In genomic region chr17:46880322-46880721, GRCm38 (mm10) we compare ENCODE assay signal across 17 mouse cellular contexts. TPM values are rescaled to one million over a fixed set of nuclear protein-coding genes. Genes with fewer than 3 reads are reported as not detected.
DNase-seq lines count a peak whose midpoint lies in the region; ATAC-seq lines count a peak whose summit lies in the region.
"Had no signal": no experiment of that assay in that cellular context is flagged by ENCODE, and none has a peak within 500 bp of the region (broad histone marks: within the 10 kb centered on the region; RNA-seq: fewer than 3 reads in every experiment).

No protein-coding gene starts in this region.

- H3K4me1 ChIP-seq in embryonic facial prominence, embryonic 12.5 days = peaks cover 13% of the 10 kb centered on the region
- peaks cover 14% of the 10 kb centered on the region for H3K4me1 ChIP-seq in embryonic facial prominence, embryonic 10.5 days
- H3K4me1 ChIP-seq in hindbrain, embryonic 11.5 days (replicated peaks; ENCODE audit: control insufficient read depth, insufficient read depth, low read length) = no peaks in the 10 kb centered on the region
- peaks cover 20% of the 10 kb centered on the region; the same call in 1 of the 2 replicates for H3K4me1 ChIP-seq in hindbrain, embryonic 10.5 days (replicated peaks)
- H3K4me1 ChIP-seq in megakaryocyte, embryonic 14.5 days = peaks cover 72% of the 10 kb centered on the region
- H3K4me1 ChIP-seq in stomach, embryonic 16.5 days (ENCODE audit: control insufficient read depth, insufficient read depth, low read length) = peaks cover 13% of the 10 kb centered on the region

- no peak for DNase-seq in embryonic facial prominence, embryonic 10.5 days (ENCODE audit: low spot score)
- no peak for DNase-seq in hindbrain, embryonic 11.5 days (ENCODE audit: low spot score)
- no peak for DNase-seq in hindbrain, embryonic 10.5 days (ENCODE audit: low spot score)
- no peak for DNase-seq in spleen, postnatal 10 days (ENCODE audit: low spot score in 2 of 2)
- DNase-seq: cerebellum, adult 9-11 months; spleen, adult 18-20 months; thymus, adult 2 months had no signal

- no peak overlapping the region for H3K4me3 ChIP-seq in embryonic facial prominence, embryonic 12.5 days
- no peak overlapping the region for H3K4me3 ChIP-seq in embryonic facial prominence, embryonic 10.5 days
- no peak overlapping the region for H3K4me3 ChIP-seq in hindbrain, embryonic 11.5 days (ENCODE audit: low read depth, low read length)
- no peak overlapping the region for H3K4me3 ChIP-seq in hindbrain, embryonic 10.5 days
- H3K4me3 ChIP-seq in megakaryocyte, embryonic 14.5 days (replicated peaks) = peak overlapping the region; percentile 35
- H3K4me3 ChIP-seq in stomach, embryonic 16.5 days (replicated peaks; ENCODE audit: low read length) = no peak overlapping the region
- H3K4me3 ChIP-seq: forebrain, embryonic 13.5 days; left cerebral cortex, adult 2 months had no signal

- no peak overlapping the region for H3K4me2 ChIP-seq in embryonic facial prominence, embryonic 12.5 days (replicated peaks)
- H3K4me2 ChIP-seq in hindbrain, embryonic 11.5 days (replicated peaks; ENCODE audit: low read depth, low read length) = no peak overlapping the region
- H3K4me2 ChIP-seq in stomach, embryonic 16.5 days (ENCODE audit: low read depth, low read length) = no peak overlapping the region
- H3K4me2 ChIP-seq: forebrain, embryonic 13.5 days; midbrain, embryonic 11.5 days had no signal

- ATAC-seq in embryonic facial prominence, embryonic 12.5 days (ENCODE audit: insufficient number of reproducible peaks, insufficient read depth, low FRiP score, low TSS enrichment) = no peak
- ATAC-seq in hindbrain, embryonic 11.5 days (ENCODE audit: low FRiP score) = 0 out of 2 replicates have a peak, but pooled peaks have one; percentile 6
- no peak for ATAC-seq in megakaryocyte, adult 5-6 weeks (ENCODE audit: poor library complexity, severe bottlenecking)
- no peak for ATAC-seq in stomach, embryonic 16.5 days (ENCODE audit: insufficient read depth, low FRiP score)
- ATAC-seq: forebrain, embryonic 13.5 days had no signal

- no peak overlapping the region for H3K9ac ChIP-seq in embryonic facial prominence, embryonic 12.5 days
- H3K9ac ChIP-seq in hindbrain, embryonic 11.5 days (ENCODE audit: low read depth, low read length) = no peak overlapping the region
- H3K9ac ChIP-seq in stomach, embryonic 16.5 days (ENCODE audit: low read length) = no peak overlapping the region
- H3K9ac ChIP-seq: forebrain, embryonic 13.5 days had no signal

- H3K27me3 ChIP-seq in embryonic facial prominence, embryonic 12.5 days = no peaks in the 10 kb centered on the region
- no peaks in the 10 kb centered on the region for H3K27me3 ChIP-seq in embryonic facial prominence, embryonic 10.5 days (replicated peaks; ENCODE audit: low read depth, poor library complexity, severe bottlenecking)
- H3K27me3 ChIP-seq in hindbrain, embryonic 11.5 days (ENCODE audit: control insufficient read depth, insufficient read depth, low read length) = no peaks in the 10 kb centered on the region
- H3K27me3 ChIP-seq in hindbrain, embryonic 10.5 days (ENCODE audit: insufficient read depth, poor library complexity, severe bottlenecking) = no peaks in the 10 kb centered on the region
- peaks cover 12% of the 10 kb centered on the region for H3K27me3 ChIP-seq in megakaryocyte, embryonic 14.5 days (replicated peaks)
- no peaks in the 10 kb centered on the region for H3K27me3 ChIP-seq in stomach, embryonic 16.5 days (ENCODE audit: control insufficient read depth, insufficient read depth, low read length)
- H3K27me3 ChIP-seq: forebrain, embryonic 13.5 days had no signal

- H3K9me3 ChIP-seq in embryonic facial prominence, embryonic 12.5 days = no peaks in the 10 kb centered on the region
- no peaks in the 10 kb centered on the region for H3K9me3 ChIP-seq in embryonic facial prominence, embryonic 10.5 days
- no peaks in the 10 kb centered on the region for H3K9me3 ChIP-seq in hindbrain, embryonic 11.5 days (ENCODE audit: control insufficient read depth, low read length)
- no peaks in the 10 kb centered on the region for H3K9me3 ChIP-seq in hindbrain, embryonic 10.5 days
- H3K9me3 ChIP-seq in megakaryocyte, embryonic 14.5 days = no peaks in the 10 kb centered on the region
- no peaks in the 10 kb centered on the region for H3K9me3 ChIP-seq in stomach, embryonic 16.5 days (replicated peaks; ENCODE audit: control insufficient read depth, low read length)
- H3K9me3 ChIP-seq: forebrain, embryonic 13.5 days had no signal

- no peaks in the 10 kb centered on the region for H3K36me3 ChIP-seq in embryonic facial prominence, embryonic 12.5 days
- H3K36me3 ChIP-seq in embryonic facial prominence, embryonic 10.5 days (replicated peaks) = no peaks in the 10 kb centered on the region
- no peaks in the 10 kb centered on the region for H3K36me3 ChIP-seq in hindbrain, embryonic 11.5 days (ENCODE audit: control insufficient read depth, insufficient read depth, low read length)
- no peaks in the 10 kb centered on the region for H3K36me3 ChIP-seq in hindbrain, embryonic 10.5 days
- H3K36me3 ChIP-seq in megakaryocyte, embryonic 14.5 days (replicated peaks; ENCODE audit: low read length) = peaks cover under 1% of the 10 kb centered on the region
- H3K36me3 ChIP-seq in stomach, embryonic 16.5 days (ENCODE audit: control insufficient read depth, insufficient read depth, low read length) = no peaks in the 10 kb centered on the region

- WGBS in embryonic facial prominence, embryonic 12.5 days = 76% methylated on average over 2 of the region's 2 CpGs
- WGBS in embryonic facial prominence, embryonic 10.5 days = 82% methylated on average over 2 of the region's 2 CpGs
- 84% methylated on average over 2 of the region's 2 CpGs for WGBS in hindbrain, embryonic 11.5 days
- WGBS in hindbrain, embryonic 10.5 days = 93% methylated on average over 2 of the region's 2 CpGs
- WGBS in stomach, embryonic 16.5 days = 38% methylated on average over 2 of the region's 2 CpGs

- H3K27ac ChIP-seq in embryonic facial prominence, embryonic 12.5 days = 0 out of 2 replicates have a peak overlapping the region, but pooled peaks have one; percentile 46
- H3K27ac ChIP-seq in embryonic facial prominence, embryonic 10.5 days (replicated peaks) = no peak overlapping the region
- no peak overlapping the region for H3K27ac ChIP-seq in hindbrain, embryonic 11.5 days (ENCODE audit: low read depth, low read length)
- no peak overlapping the region for H3K27ac ChIP-seq in hindbrain, embryonic 10.5 days
- peak overlapping the region; percentile 47; the same call in 1 of the 2 replicates for H3K27ac ChIP-seq in stomach, embryonic 16.5 days (ENCODE audit: low read length)
- H3K27ac ChIP-seq: forebrain, embryonic 13.5 days; left cerebral cortex, adult 2 months had no signal

RNA-seq across cellular contexts. Expression of gene Tbcc, which starts 10.2 kb away (rescaled TPM):
- 80.2 and 83.7 TPM in 2 replicates for polyA plus RNA-seq in embryonic facial prominence, embryonic 12.5 days (2016; fragmentation: Nextera tagmentation; extraction: Ambion mirVana)
- polyA plus RNA-seq in embryonic facial prominence, embryonic 10.5 days (2016; fragmentation: Nextera tagmentation; extraction: Ambion mirVana) = 52.9 and 57.9 TPM in 2 replicates
- polyA plus RNA-seq in hindbrain, embryonic 11.5 days (2014; fragmentation: Nextera tagmentation; extraction: Ambion mirVana) = 74.1 and 84.3 TPM in 2 replicates
- 55.1 and 80.2 TPM in 2 replicates for polyA plus RNA-seq in hindbrain, embryonic 10.5 days (2016; fragmentation: Nextera tagmentation; extraction: Ambion mirVana)
- polyA plus RNA-seq in megakaryocyte, embryonic 14.5 days (2012; ENCODE audit: insufficient read depth, low replicate concordance) = 23.7 and 40.2 TPM in 2 replicates
- 8.6 and 13.5 TPM in 2 replicates for total RNA-seq in megakaryocyte, adult 5-6 weeks (2015)
- total RNA-seq in megakaryocyte, adult 5-6 weeks (2017) = 10.8 and 13.3 TPM in 2 replicates
- 25.8 and 34.8 TPM in 2 replicates for polyA plus RNA-seq in stomach, embryonic 16.5 days (2015; fragmentation: Nextera tagmentation; extraction: Ambion mirVana)

RNA-seq across cellular contexts. Expression of gene Bicral, which starts 22.0 kb away (rescaled TPM):
- polyA plus RNA-seq in embryonic facial prominence, embryonic 12.5 days (2016; fragmentation: Nextera tagmentation; extraction: Ambion mirVana) = 4.6 and 5.5 TPM in 2 replicates
- polyA plus RNA-seq in embryonic facial prominence, embryonic 10.5 days (2016; fragmentation: Nextera tagmentation; extraction: Ambion mirVana) = 3.0 and 4.4 TPM in 2 replicates
- polyA plus RNA-seq in hindbrain, embryonic 11.5 days (2014; fragmentation: Nextera tagmentation; extraction: Ambion mirVana) = 5.5 and 7.1 TPM in 2 replicates
- 3.8 and 4.2 TPM in 2 replicates for polyA plus RNA-seq in hindbrain, embryonic 10.5 days (2016; fragmentation: Nextera tagmentation; extraction: Ambion mirVana)
- 0.62 and 1.8 TPM in 2 replicates for polyA plus RNA-seq in megakaryocyte, embryonic 14.5 days (2012; ENCODE audit: insufficient read depth, low replicate concordance)
- total RNA-seq in megakaryocyte, adult 5-6 weeks (2015) = 25.2 and 32.4 TPM in 2 replicates
- 20.3 and 21.1 TPM in 2 replicates for total RNA-seq in megakaryocyte, adult 5-6 weeks (2017)
- 3.4 and 4.0 TPM in 2 replicates for polyA plus RNA-seq in stomach, embryonic 16.5 days (2015; fragmentation: Nextera tagmentation; extraction: Ambion mirVana)

RNA-seq across cellular contexts. Expression of gene Prph2, which starts 29.9 kb away (rescaled TPM):
- 0.09 TPM in 1 of 2 replicates, not detected in the other for polyA plus RNA-seq in embryonic facial prominence, embryonic 12.5 days (2016; fragmentation: Nextera tagmentation; extraction: Ambion mirVana)
- not detected in 2 replicates for polyA plus RNA-seq in embryonic facial prominence, embryonic 10.5 days (2016; fragmentation: Nextera tagmentation; extraction: Ambion mirVana)
- polyA plus RNA-seq in hindbrain, embryonic 11.5 days (2014; fragmentation: Nextera tagmentation; extraction: Ambion mirVana) = not detected in 2 replicates
- not detected in 2 replicates for polyA plus RNA-seq in hindbrain, embryonic 10.5 days (2016; fragmentation: Nextera tagmentation; extraction: Ambion mirVana)
- polyA plus RNA-seq in megakaryocyte, embryonic 14.5 days (2012; ENCODE audit: insufficient read depth, low replicate concordance) = 0.13 TPM in 1 of 2 replicates, not detected in the other
- total RNA-seq in megakaryocyte, adult 5-6 weeks (2015) = not detected in 2 replicates
- not detected in 2 replicates for total RNA-seq in megakaryocyte, adult 5-6 weeks (2017)
- not detected in 2 replicates for polyA plus RNA-seq in stomach, embryonic 16.5 days (2015; fragmentation: Nextera tagmentation; extraction: Ambion mirVana)
- total RNA-seq: gastrocnemius, postnatal 25 days; left cerebral cortex, adult 2 months; liver, adult 2 months had no signal
- polyA plus RNA-seq: forebrain, embryonic 13.5 days; intestine, embryonic 16.5 days; midbrain, embryonic 11.5 days had no signal

Comparison
In these comparisons a context has a peak if more than half of its experiments do, and no peak if none do; other contexts are left out.
1. H3K27ac ChIP-seq: peak in embryonic facial prominence, embryonic 12.5 days (single experiment) and stomach, embryonic 16.5 days (single experiment); none in embryonic facial prominence, embryonic 10.5 days (single experiment), hindbrain, embryonic 11.5 days (single experiment) and hindbrain, embryonic 10.5 days (single experiment).